Mouse (Mus musculus) adrenal gland, postnatal 36 days (tissue): Measurements from ENCODE around the gene Pdzd2. TPM values are rescaled to one million over a fixed set of nuclear protein-coding genes. Genes with fewer than 3 reads are reported as not detected.
A peak's percentile ranks its signal among the peaks of the same experiment; 100 is the strongest.

Source experiments
- DNase-seq, 2 experiments: peaks; one replicate each; pipeline ENCODE4 v3.0.0; 2021; ENCODE audit warnings: mixed read lengths in 1 of 2
- total RNA-seq, 2 experiments: library from RNA; stranded (reverse); gene quantifications; 2 replicates each; pipeline ENCODE4 v1.2.3; 2021

Gene Pdzd2
- total RNA-seq, 2 experiments from 2014 or later, result 11.1 to 15.9 TPM

DNA sequence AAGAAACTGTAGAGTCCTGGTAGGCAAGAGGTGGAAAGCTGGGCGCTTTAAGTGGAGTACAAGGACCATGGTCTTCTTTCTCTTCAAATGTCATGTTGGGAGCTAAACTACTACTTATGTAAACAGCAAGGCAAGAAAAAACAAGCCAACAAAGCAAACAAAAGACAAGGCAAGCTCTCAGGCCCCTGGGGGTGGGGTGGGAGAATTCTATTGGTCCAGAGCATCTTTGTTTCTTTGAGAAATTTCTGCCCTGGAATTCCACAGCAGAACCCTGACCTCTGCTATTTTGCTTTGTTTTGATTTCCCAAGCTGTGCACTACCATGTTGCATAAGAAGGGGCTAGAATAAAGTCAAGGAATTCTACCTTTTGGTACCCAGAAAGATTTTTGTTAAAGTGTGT lies 307.4 kb downstream of the Pdzd2 start:
- DNase-seq, result no peak

- peak; percentile 59 to 67 for DNase-seq
Measured at GRCm38 (mm10) chr15:12431684-12432083, 308.0 kb downstream of the Pdzd2 start.

DNA sequence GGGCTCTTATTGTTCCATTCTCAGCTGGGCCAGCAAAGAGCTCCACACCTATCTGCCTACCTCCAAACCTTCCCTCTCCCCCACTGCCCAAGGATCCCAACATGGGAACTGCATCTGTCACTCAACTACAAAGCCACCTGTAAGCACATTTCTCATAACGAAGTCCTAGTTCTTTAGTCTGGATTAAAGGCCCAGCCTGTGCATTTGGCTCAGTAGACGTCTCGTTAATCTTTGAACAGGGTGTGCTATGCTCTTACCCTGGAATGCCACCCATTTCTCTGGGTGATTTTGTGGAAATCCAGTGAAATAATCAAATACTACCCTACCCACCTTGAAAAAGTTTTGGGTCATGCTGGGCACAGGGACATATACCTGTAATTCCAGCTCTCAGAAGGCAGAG lies 308.5 kb downstream of the Pdzd2 start:
- no peak for DNase-seq

DNA sequence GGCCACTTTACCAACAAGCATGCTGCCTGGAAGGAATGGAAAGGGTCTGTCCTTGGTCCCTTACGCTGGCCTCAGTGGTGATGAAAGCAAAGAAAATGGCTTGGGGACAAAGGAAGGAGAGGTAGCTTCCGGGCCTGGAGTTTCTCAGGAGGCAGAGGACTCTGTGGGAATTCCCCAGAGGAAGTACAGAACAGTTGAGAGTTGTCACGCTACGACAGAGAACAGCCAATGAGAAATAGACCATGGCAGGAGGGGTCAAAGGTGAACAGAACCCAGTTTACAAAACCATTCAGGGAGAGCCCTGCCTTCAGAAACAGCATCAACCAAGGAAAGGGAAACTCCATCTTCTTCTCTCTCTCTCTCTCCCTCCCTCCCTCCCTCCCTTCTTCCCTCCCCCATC lies 309.1 kb downstream of the Pdzd2 start:
- DNase-seq, result no peak

- DNase-seq, result no peak
Measured at GRCm38 (mm10) chr15:12429572-12430431, 309.9 kb downstream of the Pdzd2 start.

GRCm38 (mm10) chr15:12427818-12428217 lies 311.9 kb downstream of the Pdzd2 start:
- no peak for DNase-seq

DNA sequence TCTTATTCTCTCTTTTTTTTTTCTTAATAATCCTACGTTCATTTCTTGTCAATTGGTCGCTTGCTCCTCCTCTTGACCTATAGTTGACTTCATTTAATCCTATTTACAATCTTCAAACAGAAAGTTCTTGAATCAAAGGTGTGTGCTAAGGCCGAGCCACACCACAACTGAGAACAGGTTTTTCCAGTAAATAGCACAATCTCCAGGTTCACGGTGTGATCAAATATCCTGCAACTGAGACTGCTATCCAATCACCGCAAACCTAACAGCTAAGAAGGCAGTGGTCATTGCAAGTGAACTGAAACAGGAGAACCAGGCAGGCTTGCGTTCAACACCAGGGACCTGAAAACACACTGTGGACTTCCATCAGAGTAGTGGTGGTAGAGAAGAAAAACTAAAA lies 313.4 kb downstream of the Pdzd2 start:
- no peak for DNase-seq

GRCm38 (mm10) chr15:12425049-12425627 lies 314.6 kb downstream of the Pdzd2 start:
- DNase-seq, result peak in 1 of 2 experiments; percentile 12

DNA sequence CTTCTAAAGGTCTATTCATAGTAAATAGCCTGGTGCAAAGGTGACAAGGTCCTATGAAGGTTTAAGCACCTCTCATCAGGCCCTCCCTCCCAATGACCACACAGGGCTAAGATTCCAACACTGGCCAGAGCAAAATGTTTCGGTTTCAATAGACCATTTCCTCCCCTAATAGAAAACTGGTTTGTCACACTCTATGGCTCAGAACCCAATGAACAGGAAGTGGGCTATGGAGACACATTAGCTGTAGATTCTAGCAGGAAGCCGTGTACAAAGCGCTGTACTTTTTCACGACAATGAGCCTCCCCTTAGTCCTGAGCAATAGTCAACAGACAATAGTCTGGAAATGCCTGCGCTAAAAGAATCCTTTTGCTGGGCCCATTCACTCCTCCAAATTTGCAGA lies 315.5 kb downstream of the Pdzd2 start:
- DNase-seq, result no peak

DNA sequence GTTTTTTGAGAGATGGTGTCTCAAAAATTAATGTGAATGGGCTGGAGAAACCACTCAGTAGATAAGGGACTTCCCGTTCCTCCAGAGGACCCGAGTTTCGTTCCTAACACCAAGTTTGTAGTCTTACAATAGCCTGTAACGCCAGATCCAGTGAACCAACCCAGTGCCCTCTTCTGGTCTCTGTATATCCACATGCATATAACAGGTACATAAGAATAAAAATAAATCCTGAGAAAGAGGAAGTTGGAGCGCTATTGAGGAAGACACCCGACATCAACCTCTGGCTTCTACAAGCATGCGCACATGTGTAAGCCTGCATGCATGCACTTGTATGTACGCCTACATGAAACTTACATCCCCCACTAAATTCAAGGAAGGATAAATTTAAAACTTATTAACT lies 318.8 kb downstream of the Pdzd2 start:
- DNase-seq, result no peak

- DNase-seq, result no peak
Measured at GRCm38 (mm10) chr15:12420376-12420775, 319.3 kb downstream of the Pdzd2 start.

DNA sequence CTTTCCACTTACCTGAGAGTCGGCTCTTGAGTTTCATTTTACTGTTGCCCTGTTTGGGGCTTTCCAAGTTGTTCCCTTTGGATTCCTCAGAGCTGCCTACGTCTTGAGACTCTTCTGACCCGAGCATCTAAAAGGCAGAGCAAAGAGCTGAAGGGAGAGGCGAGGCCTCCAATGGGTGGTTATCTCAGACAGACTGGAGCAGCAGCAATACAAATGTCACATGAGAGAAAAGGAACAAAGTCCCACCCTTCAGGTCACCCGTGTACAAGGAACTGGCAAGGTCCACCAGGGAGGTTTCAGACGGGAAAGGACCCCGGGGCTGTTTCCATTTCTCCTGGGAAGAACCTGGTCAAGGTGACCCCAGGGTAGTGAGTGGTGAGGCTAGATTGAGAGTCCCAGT lies 320.3 kb downstream of the Pdzd2 start:
- no peak for DNase-seq

DNA sequence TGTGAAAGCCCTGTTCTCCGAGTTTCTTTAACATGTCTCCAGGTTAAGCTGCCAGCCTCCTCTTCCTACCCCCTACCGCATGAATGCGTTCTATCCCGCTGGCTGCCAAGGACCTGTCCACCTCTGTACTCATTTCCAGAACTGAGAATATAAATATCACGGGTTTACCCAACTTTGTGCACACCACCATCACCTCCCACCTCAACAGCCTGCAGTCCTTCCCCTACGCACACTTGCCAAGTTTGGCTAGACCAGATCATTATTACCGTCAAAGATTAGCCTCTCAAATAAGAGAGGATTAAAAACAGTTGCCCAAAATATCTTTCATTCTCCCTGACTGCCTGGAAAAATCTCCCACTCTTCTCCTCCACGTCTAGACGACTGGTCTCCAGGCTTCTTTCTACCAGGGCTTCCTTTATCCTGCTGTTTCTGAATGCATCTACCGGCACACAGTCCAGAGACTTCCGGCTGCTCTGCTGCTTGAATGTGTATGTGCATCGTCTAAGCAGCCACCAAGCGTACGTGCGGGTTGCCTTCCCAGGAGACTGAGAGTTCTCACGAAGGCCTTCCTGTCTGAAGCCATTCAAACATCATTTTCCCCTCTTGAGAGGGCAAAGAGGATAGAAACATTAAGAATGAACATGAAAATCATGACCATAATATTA lies 324.1 kb downstream of the Pdzd2 start:
- no peak for DNase-seq

DNA sequence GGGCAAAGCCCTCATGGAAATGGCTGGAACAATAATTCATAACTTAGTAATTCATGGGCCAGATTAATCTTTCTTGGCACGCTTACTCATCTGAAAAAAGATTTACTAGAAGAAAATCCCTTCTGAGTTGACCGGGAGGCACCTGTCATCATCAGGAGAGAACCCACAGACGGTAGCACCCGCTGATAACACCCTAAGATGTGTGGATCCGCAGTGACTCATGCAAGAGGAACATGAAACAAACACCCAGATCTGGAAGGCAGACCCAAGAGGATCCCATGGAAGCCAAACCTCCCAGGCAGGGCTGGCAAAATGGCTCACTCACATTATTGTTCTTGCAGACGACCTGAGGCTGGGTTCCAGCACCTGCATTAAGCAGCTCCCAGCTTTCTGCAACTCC lies 325.0 kb downstream of the Pdzd2 start:
- no peak for DNase-seq

DNA sequence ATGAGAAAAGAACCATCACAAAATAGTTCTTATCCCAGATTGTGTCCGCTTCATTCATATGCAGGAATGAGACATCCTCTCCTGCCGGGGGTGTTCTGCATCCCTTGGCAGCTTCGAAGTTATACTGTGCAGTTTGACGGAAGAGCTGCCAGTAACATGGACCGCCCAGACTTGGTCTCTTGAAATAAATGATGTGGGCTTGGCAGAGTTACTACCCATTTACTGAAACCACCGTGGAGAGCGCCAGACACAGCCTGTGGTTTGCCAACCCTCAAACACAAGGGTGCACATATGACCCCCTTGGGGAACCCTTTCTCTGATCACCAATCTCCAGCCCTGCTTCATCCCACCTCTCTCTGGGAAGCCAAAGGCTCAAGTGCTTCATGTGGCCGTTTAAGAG lies 331.5 kb downstream of the Pdzd2 start:
- no peak for DNase-seq

GRCm38 (mm10) chr15:12405592-12405991 lies 334.1 kb downstream of the Pdzd2 start:
- no peak for DNase-seq

DNA sequence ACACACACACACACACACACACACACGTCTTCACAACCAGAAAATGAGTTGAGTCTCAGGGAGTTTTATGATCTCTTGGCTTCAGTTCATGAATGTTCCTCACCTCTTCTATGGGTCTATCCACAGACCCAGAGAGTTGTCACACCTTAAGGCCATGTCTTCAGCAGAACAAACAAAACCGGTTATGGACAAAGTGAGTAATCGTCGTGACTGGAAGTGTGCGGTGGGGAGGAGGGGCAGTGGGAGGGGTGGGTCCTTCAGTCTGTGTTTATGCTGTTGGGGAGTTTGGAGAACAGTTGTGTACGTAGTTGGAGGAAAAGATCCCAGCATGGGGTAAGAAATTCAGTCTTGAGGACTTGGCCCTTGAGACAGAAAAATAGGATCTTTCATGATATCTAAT lies 342.7 kb downstream of the Pdzd2 start:
- DNase-seq, result no peak

DNA sequence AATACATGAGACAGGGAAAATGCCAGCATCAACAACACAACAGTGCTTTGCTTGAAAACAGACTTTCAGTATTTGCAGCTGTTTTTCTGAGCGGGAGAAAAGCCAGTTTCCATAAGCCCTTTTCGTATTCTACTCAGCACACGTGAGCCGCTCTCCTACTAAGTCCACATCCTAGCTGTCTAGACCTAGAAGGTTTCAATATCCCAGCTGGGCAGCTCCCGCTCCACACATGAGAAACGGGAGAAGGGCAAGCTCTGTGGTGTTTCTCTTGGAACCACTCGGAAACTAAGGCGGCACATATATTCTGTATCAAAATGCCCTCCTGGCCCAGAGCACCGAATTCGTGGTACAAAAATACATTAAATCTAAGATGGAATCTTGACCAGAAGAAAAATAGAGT lies 345.0 kb downstream of the Pdzd2 start:
- DNase-seq, result no peak

DNA sequence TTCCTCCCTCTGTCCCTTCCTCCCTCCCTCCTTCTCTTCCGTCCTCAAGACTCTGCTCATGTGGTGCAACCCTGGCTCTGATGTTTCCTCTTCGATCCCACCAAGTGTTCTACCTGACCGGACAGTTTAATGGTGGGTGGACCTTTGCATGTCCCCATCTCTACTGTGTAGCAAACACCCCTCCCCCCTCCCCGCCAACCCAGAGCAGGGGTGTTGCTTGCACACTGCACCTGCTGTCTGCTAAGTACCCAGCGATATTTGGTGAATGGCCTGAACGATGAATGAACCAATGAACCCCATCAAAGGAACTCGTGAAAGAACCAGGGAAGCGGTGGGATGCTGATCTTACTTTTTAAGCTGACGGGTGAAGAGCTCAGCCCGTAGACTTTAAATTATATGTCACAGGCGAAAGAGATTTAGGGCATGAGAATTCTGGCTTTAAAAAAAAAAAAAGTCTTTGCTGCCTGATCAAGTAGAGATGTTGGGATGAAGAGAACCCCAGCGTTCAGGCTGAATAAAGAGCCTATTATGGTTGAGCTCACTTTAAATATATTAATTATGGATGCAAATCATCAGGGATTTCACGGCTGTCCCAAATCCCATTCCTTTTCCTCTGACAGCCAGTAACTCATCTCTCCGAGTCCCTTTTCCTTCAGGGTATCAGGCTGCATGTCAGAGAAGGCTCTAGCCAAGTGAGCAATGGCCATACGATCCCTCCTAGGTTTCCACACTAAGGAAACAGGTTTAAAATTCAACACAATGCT lies 350.8 kb downstream of the Pdzd2 start:
- no peak for DNase-seq

DNA sequence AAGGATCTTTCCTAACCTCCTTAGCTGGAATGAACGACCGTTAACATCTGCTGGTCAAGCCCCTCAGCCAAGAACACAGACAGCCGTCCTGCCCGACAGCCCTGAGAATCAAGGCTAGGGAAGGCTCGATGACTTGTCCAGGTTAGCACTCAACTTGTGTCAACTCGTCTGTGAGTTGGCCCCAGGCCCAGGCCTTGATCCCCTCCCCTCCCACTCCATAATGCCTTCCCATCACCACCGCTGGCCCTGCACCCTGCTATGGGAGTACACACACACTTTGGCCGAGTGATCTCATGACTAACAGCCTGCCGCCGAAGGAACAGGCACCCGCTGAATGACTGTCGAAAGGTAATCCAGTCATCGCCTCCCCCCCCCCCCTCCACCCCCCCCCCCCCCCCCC lies 355.0 kb downstream of the Pdzd2 start:
- DNase-seq, result peak; percentile 31 to 44

DNA sequence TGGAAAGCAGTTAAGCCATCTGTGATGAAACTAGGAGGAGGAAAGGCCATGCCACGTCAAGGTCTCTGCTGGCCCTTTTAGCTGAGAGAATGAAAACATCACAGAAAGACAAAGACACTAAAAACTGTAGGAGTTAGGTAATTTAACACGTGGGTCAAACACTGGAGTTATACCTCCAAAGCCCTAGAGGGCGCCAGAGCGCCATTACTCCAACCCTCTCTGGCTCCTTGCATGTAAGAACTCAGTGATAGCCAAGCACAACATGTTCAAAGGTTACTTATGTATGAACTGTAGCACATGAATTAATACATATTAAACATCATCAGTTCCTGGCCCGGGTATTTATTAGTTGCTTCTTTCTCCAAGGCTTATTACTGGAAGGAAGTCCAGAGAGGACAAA lies 359.2 kb downstream of the Pdzd2 start:
- peak; percentile 56 to 62 for DNase-seq

GRCm38 (mm10) chr15:12380057-12380456 lies 359.7 kb downstream of the Pdzd2 start:
- DNase-seq, result no peak

DNA sequence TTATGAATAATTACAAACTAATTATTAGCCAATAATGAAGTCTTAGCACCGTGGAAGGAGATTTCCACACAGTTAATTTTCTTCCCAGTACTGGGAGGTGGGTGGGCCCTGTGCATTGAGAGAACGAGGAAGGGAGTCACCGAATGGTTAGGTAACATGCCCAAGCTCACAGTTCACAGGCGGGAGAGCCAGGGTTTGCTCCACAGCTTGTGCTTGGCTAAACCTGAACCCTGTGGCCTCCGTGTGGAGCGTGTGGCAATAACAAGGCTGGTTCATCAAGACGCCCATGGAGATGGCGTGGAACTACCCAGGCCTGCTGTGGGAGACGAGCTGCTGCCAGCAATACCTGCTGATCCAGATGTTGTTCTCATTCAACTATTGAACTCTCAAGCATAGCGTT lies 361.9 kb downstream of the Pdzd2 start:
- no peak for DNase-seq
